Comparison of ENCODE assay signal across 15 mouse cellular contexts in the genomic region with DNA sequence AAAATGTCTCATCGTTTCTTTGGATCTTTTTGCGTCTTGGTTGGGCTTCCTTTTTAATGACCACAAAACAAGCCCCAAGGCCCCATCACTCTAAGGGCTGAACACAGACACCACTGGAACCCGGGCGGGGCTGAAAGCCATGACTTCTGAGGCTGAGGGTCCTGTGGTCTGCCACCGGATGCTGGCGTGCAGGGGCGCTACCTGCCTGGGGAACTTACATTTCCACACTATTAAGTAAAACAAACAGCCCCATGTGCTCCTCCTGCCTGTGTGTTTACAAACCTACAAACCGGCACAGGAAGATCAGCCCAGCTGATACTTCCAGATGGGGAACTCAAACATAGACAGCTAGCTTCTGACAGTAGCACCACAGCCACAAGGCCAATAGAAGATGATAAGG. TPM values are rescaled to one million over a fixed set of nuclear protein-coding genes. Genes with fewer than 3 reads are reported as not detected.
DNase-seq lines count a peak whose midpoint lies in the region; ATAC-seq and TF ChIP-seq lines count a peak whose summit lies in the region.
"Had no signal": no experiment of that assay in that cellular context is flagged by ENCODE, and none has a peak within 500 bp of the region (broad histone marks: within the 10 kb centered on the region; RNA-seq: fewer than 3 reads in every experiment).

No protein-coding gene starts in this region.

- H3K4me3 ChIP-seq in forebrain, embryonic 12.5 days (replicated peaks), result no peak overlapping the region
- H3K4me3 ChIP-seq in forebrain, postnatal 0 days (ENCODE audit: low read depth, low read length), result no peak overlapping the region
- H3K4me3 ChIP-seq: heart, embryonic 13.5 days; liver, embryonic 15.5 days; myocyte had no signal

- ATAC-seq in forebrain, embryonic 12.5 days (ENCODE audit: low FRiP score), result no peak
- ATAC-seq in forebrain, postnatal 0 days, result no peak
- ATAC-seq in activated CD4-positive, CD25-positive, alpha-beta regulatory T cell, adult 4 months, result peak; percentile 61
- peak; percentile 79 for ATAC-seq in megakaryocyte progenitor cell, adult 5-6 weeks (replicated peaks; ENCODE audit: poor library complexity)
- ATAC-seq in monocyte, adult 5-6 weeks (replicated peaks; ENCODE audit: insufficient number of reproducible peaks, low FRiP score, low TSS enrichment, poor library complexity, severe bottlenecking), result no peak

- H3K4me2 ChIP-seq in forebrain, embryonic 12.5 days, result no peak overlapping the region
- H3K4me2 ChIP-seq in forebrain, postnatal 0 days (ENCODE audit: low read depth), result no peak overlapping the region
- H3K4me2 ChIP-seq: heart, embryonic 13.5 days; hindbrain, embryonic 14.5 days; liver, embryonic 15.5 days had no signal

- peaks cover 90% of the 10 kb centered on the region for H3K4me1 ChIP-seq in forebrain, embryonic 12.5 days
- peaks cover 15% of the 10 kb centered on the region for H3K4me1 ChIP-seq in forebrain, postnatal 0 days (ENCODE audit: insufficient read depth)
- H3K4me1 ChIP-seq: liver, embryonic 15.5 days had no signal

- H3K36me3 ChIP-seq in forebrain, embryonic 12.5 days (replicated peaks), result peaks cover 22% of the 10 kb centered on the region
- no peaks in the 10 kb centered on the region for H3K36me3 ChIP-seq in forebrain, postnatal 0 days (ENCODE audit: insufficient read depth)
- H3K36me3 ChIP-seq: liver, embryonic 15.5 days had no signal

- intact Hi-C loops in gastrocnemius, postnatal 14 days (cut with DNase I; ENCODE audit: low total_unique reads), result no loop called here

- no peaks in the 10 kb centered on the region for H3K27me3 ChIP-seq in forebrain, embryonic 12.5 days
- no peaks in the 10 kb centered on the region for H3K27me3 ChIP-seq in forebrain, postnatal 0 days (ENCODE audit: insufficient read depth, low read length)
- H3K27me3 ChIP-seq: heart, embryonic 13.5 days; liver, embryonic 15.5 days had no signal

- 84% methylated on average over 8 of the region's 8 CpGs for WGBS in forebrain, embryonic 12.5 days
- 82% methylated on average over 8 of the region's 8 CpGs for WGBS in forebrain, postnatal 0 days

- TF ChIP-seq CTCF in forebrain, postnatal 0 days (IDR thresholded peaks at IDR 0.05; ENCODE audit: low read depth), result no peak

- DNase-seq in forebrain, postnatal 0 days, result no peak
- DNase-seq in 3134 (ENCODE audit: extremely low read depth, insufficient read length, low spot score), result peak; percentile 10
- DNase-seq in gastrocnemius, postnatal 14 days, result no peak
- DNase-seq in heart, adult 18-20 months, result no peak
- DNase-seq: gastrocnemius, postnatal 10 days; kidney, adult 18-20 months; kidney, postnatal 4 days had no signal

- no peak overlapping the region for H3K9ac ChIP-seq in forebrain, embryonic 12.5 days
- no peak overlapping the region for H3K9ac ChIP-seq in forebrain, postnatal 0 days
- H3K9ac ChIP-seq: heart, embryonic 13.5 days; hindbrain, embryonic 14.5 days; liver, embryonic 15.5 days had no signal

- 0 out of 2 replicates have a peak overlapping the region, but pooled peaks have one; percentile 31 for H3K27ac ChIP-seq in forebrain, embryonic 12.5 days
- H3K27ac ChIP-seq in forebrain, postnatal 0 days (ENCODE audit: low read depth, low read length), result no peak overlapping the region
- H3K27ac ChIP-seq: heart, embryonic 13.5 days; hindbrain, embryonic 14.5 days; liver, embryonic 15.5 days had no signal

- H3K9me3 ChIP-seq in forebrain, embryonic 12.5 days, result no peaks in the 10 kb centered on the region
- no peaks in the 10 kb centered on the region for H3K9me3 ChIP-seq in forebrain, postnatal 0 days (ENCODE audit: low read length)
- H3K9me3 ChIP-seq: heart, embryonic 13.5 days; liver, embryonic 15.5 days had no signal

RNA-seq across cellular contexts. Expression of a gene that starts 11.9 kb away (rescaled TPM):
- 28.3 and 31.0 TPM in 2 replicates for polyA plus RNA-seq in forebrain, embryonic 12.5 days (2016; fragmentation: Nextera tagmentation; extraction: Ambion mirVana)
- 12.3 TPM in 2 replicates for total RNA-seq in forebrain, postnatal 0 days (2014; rRNA removed)
- polyA plus RNA-seq in forebrain, postnatal 0 days (2015; fragmentation: Nextera tagmentation; extraction: Ambion mirVana), result 2.8 and 3.5 TPM in 2 replicates
- polyA plus RNA-seq in activated CD4-positive, CD25-positive, alpha-beta regulatory T cell, adult 4 months (2017; shearing (Covaris generic)), result under 1 TPM; 0.09 to 0.10 TPM
- total RNA-seq in megakaryocyte progenitor cell, adult 5-6 weeks (2015), result 0.07 and 0.17 TPM in 2 replicates
- 0.08 and 0.30 TPM in 2 replicates for total RNA-seq in megakaryocyte progenitor cell, adult 5-6 weeks (2017)
- total RNA-seq in gastrocnemius, postnatal 14 days (2021), result 10 to 100 TPM in 1 of 2 experiments, 1 to 10 TPM in 1; 9.4 to 10.7 TPM
- not detected in 3 replicates for total RNA-seq in monocyte, adult 5-6 weeks (2017)
- 1 to 10 TPM; 3.5 to 4.8 TPM for total RNA-seq in heart, adult 18-20 months (2021)

Comparison
In these comparisons a context has a peak if more than half of its experiments do, and no peak if none do; other contexts are left out.
1. ATAC-seq: peak in activated CD4-positive, CD25-positive, alpha-beta regulatory T cell, adult 4 months (single experiment) and megakaryocyte progenitor cell, adult 5-6 weeks (single experiment); none in forebrain, embryonic 12.5 days (single experiment), forebrain, postnatal 0 days (single experiment) and monocyte, adult 5-6 weeks (single experiment).